Mouse (Mus musculus) frontal cortex, postnatal 25 days (tissue): ENCODE results near the gene Cyp4a32.
A peak's percentile ranks its signal among the peaks of the same experiment; 100 is the strongest.
"Not testable (repeated sequence)": the region's sequence is repeated elsewhere in the genome, so short reads cannot be mapped to it uniquely, and the experiment has no call there.

Experiments
- DNase-seq, 2 experiments: peaks; one replicate each; pipeline ENCODE4 v3.0.0; 2022; ENCODE audit warnings: low spot score in 2 of 2

The Cyp4a32 gene

DNA sequence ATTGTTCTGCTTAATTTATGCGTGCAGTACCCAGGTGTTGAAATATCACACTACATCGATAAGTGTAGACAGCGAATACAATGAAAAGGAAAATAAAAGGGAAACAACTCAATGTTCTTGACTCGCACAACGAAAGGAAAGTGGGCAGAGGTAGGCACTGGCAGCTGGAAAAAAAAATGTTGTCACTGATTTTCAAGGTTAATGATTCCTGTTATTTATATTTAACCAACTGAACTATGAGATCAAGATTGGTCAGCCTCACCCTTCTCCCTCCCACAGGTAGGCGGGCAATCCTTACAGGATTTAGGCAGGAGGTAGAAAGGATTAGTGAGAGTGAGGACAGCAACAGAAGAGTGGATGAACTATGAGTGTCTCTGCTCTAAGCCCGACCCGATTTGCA lies at the start of gene Cyp4a32:
Cyp4a32 (plus strand) TSS at position 359 of the 400 bp plus-strand sequence.
- not testable (repeated sequence) for DNase-seq

DNA sequence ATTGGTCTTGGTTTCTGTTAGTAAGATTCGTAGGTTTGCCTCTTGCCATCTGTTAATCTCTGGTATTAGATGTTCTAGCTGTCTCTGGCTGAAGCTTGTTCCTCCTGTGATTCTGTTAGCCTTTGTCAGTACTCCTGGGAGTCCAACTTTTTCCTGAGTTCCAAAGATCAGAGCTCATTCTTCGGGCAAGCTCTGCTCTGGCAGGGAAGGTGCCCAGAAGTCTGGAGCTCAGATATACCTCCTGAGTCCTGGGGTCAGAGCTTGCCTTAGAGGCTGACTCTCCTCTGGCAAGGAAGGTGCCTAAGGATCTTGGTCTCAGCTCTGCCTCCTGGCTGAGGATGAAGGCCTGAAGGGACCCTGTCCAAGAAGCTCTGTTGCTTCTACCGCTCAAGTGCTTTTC lies 48.0 kb upstream of the Cyp4a32 start:
- no peak for DNase-seq

DNA sequence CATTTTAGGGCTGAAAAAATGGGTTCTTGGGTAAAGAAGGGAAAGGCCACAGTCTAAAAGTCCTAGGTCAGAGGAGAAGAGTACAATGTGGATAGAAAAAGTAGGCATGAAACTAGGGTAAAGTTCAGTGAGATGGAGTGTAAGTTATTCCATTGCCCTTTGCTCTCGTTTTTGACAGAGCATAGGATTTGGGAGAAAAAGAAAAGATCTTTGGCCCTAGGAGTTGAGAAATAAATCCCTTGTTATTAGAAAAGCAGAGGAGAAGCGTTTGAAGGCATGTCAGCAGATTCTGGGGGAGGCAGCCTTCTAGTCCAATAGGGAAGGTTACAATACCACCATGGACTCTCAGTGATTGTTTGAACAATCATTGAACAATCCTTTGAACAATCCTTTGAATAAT lies 45.3 kb upstream of the Cyp4a32 start:
- no peak for DNase-seq

DNA sequence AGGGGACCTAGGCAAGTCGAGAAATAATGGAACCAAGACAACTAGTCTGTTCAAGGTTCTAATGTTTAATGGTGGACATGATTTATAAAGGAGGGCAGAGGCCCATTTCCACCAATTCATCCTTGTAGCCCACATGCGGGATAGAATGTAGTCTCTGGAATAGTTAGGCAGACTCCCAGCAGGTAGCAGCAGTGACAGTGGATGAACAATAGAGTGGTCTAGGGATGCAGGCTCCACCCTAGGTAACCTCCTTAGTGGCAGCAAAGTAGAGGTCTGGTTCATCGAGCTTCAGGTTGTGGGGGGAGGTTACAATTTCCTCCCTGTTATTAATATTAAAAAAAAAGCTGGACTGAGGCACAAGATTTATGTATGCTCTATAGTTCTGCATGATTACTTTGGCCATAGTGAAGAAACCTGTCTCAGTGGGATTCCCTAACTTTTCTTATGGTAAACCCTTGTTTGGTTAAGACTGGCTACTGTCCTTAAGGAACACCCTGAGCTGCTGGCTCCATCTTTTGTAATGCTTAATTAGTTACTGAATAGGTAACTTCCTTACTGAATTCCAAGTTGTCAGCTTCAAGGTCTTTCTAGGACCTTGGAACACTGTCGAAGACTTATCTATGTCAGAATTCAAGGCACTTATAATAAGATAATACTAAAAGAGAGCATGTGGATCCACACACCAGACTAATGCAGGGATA lies 42.8 kb upstream of the Cyp4a32 start:
- no peak for DNase-seq

DNA sequence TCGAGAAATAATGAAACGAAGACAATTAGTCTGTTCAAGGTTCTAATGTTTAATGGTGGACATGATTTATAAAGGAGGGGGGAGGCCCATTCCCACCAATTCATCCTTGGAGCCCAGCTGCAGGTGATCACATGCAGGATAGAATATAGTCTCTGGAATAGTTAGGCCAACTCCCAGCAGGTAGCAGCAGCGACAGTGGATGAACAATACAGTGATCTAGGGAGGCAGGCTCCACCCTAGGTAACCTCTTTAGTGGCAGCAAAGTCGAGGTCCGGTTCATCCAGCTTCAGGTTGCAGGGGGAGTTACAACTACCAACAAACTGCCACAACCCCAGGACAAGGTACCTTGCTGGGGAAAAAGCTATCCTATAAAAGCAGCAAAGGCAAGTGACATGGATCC lies 39.5 kb upstream of the Cyp4a32 start:
- DNase-seq, result not testable (repeated sequence)

DNA sequence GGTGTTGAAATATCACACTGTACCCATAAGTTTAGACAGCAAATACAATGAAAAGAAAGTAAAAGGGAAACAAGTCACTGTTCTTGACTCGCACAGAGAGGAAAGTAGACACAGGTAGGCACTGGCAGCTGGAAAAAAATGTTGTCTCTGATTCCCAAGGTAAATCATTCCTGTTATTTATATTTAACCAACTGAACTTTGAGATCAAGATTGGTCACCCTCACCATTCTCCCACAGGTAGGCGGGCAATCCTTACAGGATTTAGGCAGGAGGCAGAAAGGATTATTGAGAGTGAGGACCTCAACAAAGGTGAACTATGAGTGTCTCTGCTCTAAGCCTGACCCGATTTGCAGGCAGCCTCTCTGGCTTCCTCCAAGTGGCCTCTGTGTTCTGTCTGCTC lies 37.4 kb upstream of the Cyp4a32 start, which contains the start of gene Cyp4a31:
Cyp4a31 (plus strand) TSS at position 249 of the 400 bp plus-strand sequence.
- DNase-seq, result no peak

DNA sequence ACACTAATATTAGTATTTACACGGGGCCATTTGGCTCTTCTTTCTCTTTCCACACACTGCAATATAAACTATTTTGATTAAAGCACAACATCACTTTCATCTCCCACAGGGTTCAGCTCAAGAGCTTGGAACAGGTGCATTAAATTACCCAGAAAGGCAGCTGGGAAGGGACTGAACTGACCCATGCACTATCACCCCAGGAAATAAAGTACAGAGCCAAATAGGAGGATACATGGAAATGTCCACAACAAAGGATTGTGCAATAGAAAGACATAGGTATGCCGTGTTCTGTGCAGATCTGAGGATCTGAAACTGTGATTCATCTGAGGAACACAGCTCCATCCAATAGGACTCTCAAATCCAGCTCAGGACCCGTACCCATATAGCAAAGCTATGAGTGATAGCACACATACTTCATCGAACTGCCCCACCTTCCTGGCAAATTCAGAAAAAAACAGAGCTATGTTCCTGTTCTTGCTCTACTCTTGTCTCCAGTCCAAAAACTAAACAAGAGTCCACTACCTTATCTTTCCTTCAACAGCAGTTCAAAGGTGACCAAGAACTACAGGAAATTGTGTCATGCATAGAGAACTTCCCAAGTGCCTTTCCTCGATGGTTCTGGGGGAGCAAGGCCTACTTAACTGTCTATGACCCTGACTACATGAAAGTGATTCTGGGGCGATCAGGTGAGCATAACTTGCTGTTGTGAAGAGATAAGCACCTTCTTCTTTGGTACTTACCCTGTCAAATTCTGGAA lies 36.1 kb upstream of the Cyp4a32 start:
- not testable (repeated sequence) for DNase-seq

GRCm38 (mm10) chr4:115575255-115575654 lies 25.5 kb upstream of the Cyp4a32 start:
- DNase-seq, result no peak

DNA sequence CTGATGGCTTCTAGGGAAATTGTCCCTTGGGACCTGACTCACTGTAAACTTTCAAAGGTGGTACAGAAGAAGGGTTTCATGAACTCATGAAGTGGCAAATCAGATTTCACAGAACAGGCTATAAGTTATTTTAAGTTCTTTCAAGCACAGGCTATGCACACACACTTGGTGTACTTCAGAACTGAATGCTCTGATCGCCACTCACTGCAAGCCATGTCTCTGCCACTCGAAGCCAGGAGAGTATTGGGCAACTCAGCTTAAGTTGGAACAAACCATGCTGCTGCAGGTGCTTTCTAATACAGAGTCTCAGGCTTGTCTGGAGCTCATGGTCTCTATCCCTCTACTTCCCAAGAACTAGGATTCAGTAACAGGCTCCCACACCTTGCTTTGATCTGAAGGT lies 25.0 kb upstream of the Cyp4a32 start:
- DNase-seq, result no peak

- no peak for DNase-seq
These were observed 17.7 kb upstream of the Cyp4a32 start for GRCm38 (mm10) chr4:115583036-115583435.

- no peak for DNase-seq
These were observed 4.4 kb upstream of the Cyp4a32 start for GRCm38 (mm10) chr4:115596357-115596756.

GRCm38 (mm10) chr4:115596824-115597336 lies 3.9 kb upstream of the Cyp4a32 start:
- no peak for DNase-seq

DNA sequence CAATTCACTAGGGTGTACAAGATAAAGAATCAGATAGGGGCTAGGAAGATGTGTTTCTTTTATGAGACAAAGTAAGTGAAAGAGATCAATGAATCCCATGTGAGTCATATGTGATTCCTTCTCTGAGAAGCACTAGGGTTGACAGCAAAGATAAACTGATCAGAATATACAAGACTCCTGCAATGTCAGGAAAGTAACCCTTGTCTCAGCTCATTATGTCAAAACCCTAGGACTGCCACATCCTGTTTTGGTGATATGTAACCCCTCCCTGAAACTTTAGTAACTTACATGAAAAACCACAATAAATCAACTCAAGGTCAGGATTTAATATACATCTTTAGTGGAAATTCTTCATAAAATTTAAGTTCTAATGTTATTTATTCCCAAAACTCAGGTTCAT lies 13.2 kb downstream of the Cyp4a32 start:
- no peak for DNase-seq

GRCm38 (mm10) chr4:115625560-115625959 lies 24.8 kb downstream of the Cyp4a32 start:
- DNase-seq, result not testable (repeated sequence)

GRCm38 (mm10) chr4:115642967-115643754 lies 42.4 kb downstream of the Cyp4a32 start:
- no peak for DNase-seq

GRCm38 (mm10) chr4:115645371-115645770 lies 44.6 kb downstream of the Cyp4a32 start:
- DNase-seq, result no peak

GRCm38 (mm10) chr4:115647580-115647979 lies 46.8 kb downstream of the Cyp4a32 start, which contains the start of gene Cyp4b1:
TSS of gene Cyp4b1 (minus strand) at chr4:115647723.
- no peak for DNase-seq

DNA sequence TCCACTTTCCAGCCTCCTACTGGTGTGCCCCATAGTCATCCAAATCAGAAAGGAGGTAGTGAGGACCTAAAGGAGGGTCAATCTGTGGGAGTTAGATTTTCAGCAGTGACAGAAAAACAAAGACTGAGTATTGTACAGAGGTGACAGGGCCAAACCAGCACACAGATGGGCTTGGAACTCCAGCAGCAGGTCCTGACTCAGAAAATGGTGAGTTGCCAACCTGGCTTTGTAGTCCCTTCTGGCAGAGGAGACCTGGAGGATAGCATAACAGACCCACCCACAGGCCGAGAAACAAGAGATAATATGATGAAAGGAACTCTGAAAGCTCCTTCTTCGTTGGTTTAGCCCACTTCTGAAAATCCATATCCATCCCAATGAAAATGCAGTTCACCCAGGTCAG lies 48.0 kb downstream of the Cyp4a32 start:
- DNase-seq, result no peak

DNA sequence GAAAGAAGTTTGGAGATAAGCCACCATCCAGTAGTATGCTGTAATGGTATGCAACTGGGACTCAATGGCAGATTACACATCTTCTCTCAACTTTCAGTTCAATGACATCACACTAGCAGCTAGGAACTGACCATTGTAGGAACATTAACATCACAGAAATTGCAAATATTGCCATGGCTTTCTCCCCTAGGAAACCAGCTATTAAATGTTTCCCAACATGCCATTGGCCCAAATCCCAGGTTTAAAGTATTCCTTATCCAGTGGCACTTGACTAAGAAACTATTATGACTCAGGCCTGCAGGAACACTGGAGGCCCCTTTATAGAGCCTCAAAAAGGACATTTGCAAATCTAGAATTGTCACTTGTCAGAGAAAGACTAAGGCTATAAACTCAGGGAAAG lies 48.6 kb downstream of the Cyp4a32 start:
- no peak for DNase-seq

DNA sequence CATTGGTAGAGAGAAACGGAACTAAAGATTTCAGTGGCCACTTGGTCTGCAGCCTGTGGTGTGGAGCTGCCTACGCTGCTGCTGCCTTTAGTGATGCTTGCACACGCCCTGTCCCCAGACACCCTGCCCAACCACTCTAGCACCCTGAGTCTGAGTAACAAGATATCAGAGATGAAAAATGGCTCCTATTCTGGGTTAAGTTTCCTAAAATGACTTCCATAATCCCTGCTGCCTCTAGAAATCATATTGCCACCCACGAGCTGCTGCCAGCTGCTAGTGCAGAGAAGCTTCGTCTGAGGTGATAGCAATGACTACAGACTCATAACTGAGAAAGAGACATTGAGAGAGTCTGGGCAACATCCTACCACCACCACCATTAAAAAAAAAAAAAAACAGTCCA lies 50.1 kb downstream of the Cyp4a32 start:
- DNase-seq, result peak in 1 of 2 experiments; percentile 11

- not testable (repeated sequence) for DNase-seq
These were observed 55.2 kb downstream of the Cyp4a32 start for GRCm38 (mm10) chr4:115655841-115656534.
